Mouse (Mus musculus) megakaryocyte, embryonic 14.5 days (primary cell): ENCODE measurements at regions not wholly inside any gene's neighbourhood (a gene's known extent, or its start where the extent isn't known, plus 50 kb on each side); places are given as distances from the start of the nearest gene placed in this dataset.

ENCODE experiments used
- H3K27me3 ChIP-seq: replicated peaks from 2 replicates; pipeline ENCODE3; 2012; ENCODE audit warnings: inconsistent platforms
- H3K36me3 ChIP-seq: replicated peaks from 2 replicates; pipeline ENCODE3; 2012; ENCODE audit warnings: low read length, inconsistent platforms, mixed read lengths
- H3K4me1 ChIP-seq: 2 replicates; pipeline ENCODE4 v1.6.1; 2012; ENCODE audit warnings: inconsistent platforms
- H3K4me3 ChIP-seq: replicated peaks from 2 replicates; pipeline ENCODE3; 2012; ENCODE audit warnings: moderate library complexity, mild to moderate bottlenecking, inconsistent platforms
- H3K9me3 ChIP-seq: 2 replicates; pipeline ENCODE4 v1.6.1; 2012; ENCODE audit warnings: inconsistent platforms
- FLI1 ChIP-seq: IDR thresholded peaks from 2 replicates; pipeline ENCODE4 v1.6.1; 2012; ENCODE audit warnings: low read length, inconsistent platforms, mixed read lengths
- GATA1 ChIP-seq: IDR thresholded peaks from 3 replicates; pipeline ENCODE4 v1.6.1; 2012; ENCODE audit warnings: mixed read lengths, low read length, inconsistent platforms, borderline replicate concordance

GRCm38 (mm10) chr1:184273722-184274121, 239.6 kb upstream of the 1700056E22Rik start:
- H3K36me3 ChIP-seq, result no peaks in the 10 kb centered on the region
- H3K9me3 ChIP-seq, result no peaks in the 10 kb centered on the region
- no peak overlapping the region for H3K4me3 ChIP-seq
- TF ChIP-seq GATA1, result no peak
- peaks cover 16% of the 10 kb centered on the region for H3K27me3 ChIP-seq
- H3K4me1 ChIP-seq, result peaks cover 10% of the 10 kb centered on the region

- Histone ChIP-seq H3K36me3 (no peaks in the 10 kb centered on the region), H3K9me3 (no peaks in the 10 kb centered on the region), H3K4me1 (no peaks in the 10 kb centered on the region), H3K4me3 (no peak overlapping the region), H3K27me3 (peaks cover 17% of the 10 kb centered on the region)
- no peak for TF ChIP-seq GATA1
- no peak for TF ChIP-seq FLI1
Measured at GRCm38 (mm10) chr1:184271254-184271653, 237.2 kb upstream of the 1700056E22Rik start.

- Histone ChIP-seq H3K36me3 (no peaks in the 10 kb centered on the region), H3K27me3 (peaks cover 26% of the 10 kb centered on the region), H3K4me1 (peaks cover 2% of the 10 kb centered on the region; the same call in 1 of the 2 replicates), H3K9me3 (peaks cover 19% of the 10 kb centered on the region), H3K4me3 (no peak overlapping the region)
- no peak for TF ChIP-seq FLI1
Measured at GRCm38 (mm10) chr1:184266051-184266450, 231.9 kb upstream of the 1700056E22Rik start.

GRCm38 (mm10) chr1:184262975-184263374, 228.9 kb upstream of the 1700056E22Rik start:
- peaks cover 27% of the 10 kb centered on the region for H3K9me3 ChIP-seq
- peaks cover 7% of the 10 kb centered on the region; the same call in 1 of the 2 replicates for H3K4me1 ChIP-seq
- H3K27me3 ChIP-seq, result peaks cover 26% of the 10 kb centered on the region
- TF ChIP-seq GATA1, result no peak
- TF ChIP-seq FLI1, result no peak
- no peaks in the 10 kb centered on the region for H3K36me3 ChIP-seq
- no peak overlapping the region for H3K4me3 ChIP-seq

- no peaks in the 10 kb centered on the region for H3K36me3 ChIP-seq
- H3K27me3 ChIP-seq, result peaks cover 19% of the 10 kb centered on the region
- H3K9me3 ChIP-seq, result peaks cover 32% of the 10 kb centered on the region
- no peak for TF ChIP-seq FLI1
- no peak for TF ChIP-seq GATA1
- peaks cover 7% of the 10 kb centered on the region; the same call in 1 of the 2 replicates for H3K4me1 ChIP-seq
- no peak overlapping the region for H3K4me3 ChIP-seq
Measured at GRCm38 (mm10) chr1:184261385-184261727, 227.3 kb upstream of the 1700056E22Rik start.

GRCm38 (mm10) chr1:184260722-184261384, 226.8 kb upstream of the 1700056E22Rik start:
- Histone ChIP-seq H3K27me3 (peaks cover 19% of the 10 kb centered on the region), H3K4me1 (peaks cover 7% of the 10 kb centered on the region; the same call in 1 of the 2 replicates), H3K4me3 (no peak overlapping the region), H3K9me3 (peaks cover 32% of the 10 kb centered on the region), H3K36me3 (no peaks in the 10 kb centered on the region)
- no peak for TF ChIP-seq GATA1

- TF ChIP-seq FLI1 (no peak), GATA1 (no peak)
- H3K4me3 ChIP-seq, result no peak overlapping the region
Measured at GRCm38 (mm10) chr1:184259853-184260252, 225.8 kb upstream of the 1700056E22Rik start.

GRCm38 (mm10) chr1:184257356-184257755, 223.3 kb upstream of the 1700056E22Rik start:
- Histone ChIP-seq H3K4me1 (peaks cover 7% of the 10 kb centered on the region; the same call in 1 of the 2 replicates), H3K9me3 (peaks cover 19% of the 10 kb centered on the region; the same call in 1 of the 2 replicates), H3K4me3 (no peak overlapping the region), H3K27me3 (peaks cover 14% of the 10 kb centered on the region), H3K36me3 (no peaks in the 10 kb centered on the region)
- TF ChIP-seq GATA1 (no peak), FLI1 (no peak)

More at GRCm38 (mm10) chr1:184259853-184260252, 225.8 kb upstream of the 1700056E22Rik start:
- H3K36me3 ChIP-seq, result no peaks in the 10 kb centered on the region
- H3K9me3 ChIP-seq, result peaks cover 32% of the 10 kb centered on the region
- peaks cover 16% of the 10 kb centered on the region for H3K27me3 ChIP-seq
- peaks cover 7% of the 10 kb centered on the region; the same call in 1 of the 2 replicates for H3K4me1 ChIP-seq

- no peak for TF ChIP-seq FLI1
- TF ChIP-seq GATA1, result no peak
- Histone ChIP-seq H3K36me3 (no peaks in the 10 kb centered on the region), H3K9me3 (peaks cover 13% of the 10 kb centered on the region; the same call in 1 of the 2 replicates), H3K4me1 (no peaks in the 10 kb centered on the region), H3K27me3 (peaks cover 2% of the 10 kb centered on the region), H3K4me3 (no peak overlapping the region)
Measured at GRCm38 (mm10) chr1:184254951-184255350, 220.8 kb upstream of the 1700056E22Rik start.

GRCm38 (mm10) chr1:184244730-184245488, 210.8 kb upstream of the 1700056E22Rik start:
- Histone ChIP-seq H3K4me1 (peaks cover 26% of the 10 kb centered on the region), H3K9me3 (peaks cover 33% of the 10 kb centered on the region), H3K4me3 (no peak overlapping the region), H3K27me3 (peaks cover 21% of the 10 kb centered on the region), H3K36me3 (no peaks in the 10 kb centered on the region)
- TF ChIP-seq FLI1, result no peak
- no peak for TF ChIP-seq GATA1
